Mouse (Mus musculus): ENCODE measurements around the gene Hsd3b1.

GRCm38 (mm10) chr3:98853685-98854084 lies 5.9 kb downstream of the Hsd3b1 start:
- TF ChIP-seq GATA1 (IDR thresholded peaks at IDR 0.05; ENCODE audit: borderline replicate concordance, low read length) (no peak), FLI1 (IDR thresholded peaks at IDR 0.05; ENCODE audit: low read length) (no peak)

Measured in megakaryocyte, embryonic 14.5 days (primary cell).